Mouse (Mus musculus) adrenal gland, adult (tissue): ENCODE results near the gene Brox.
A peak's percentile ranks its signal among the peaks of the same experiment; 100 is the strongest.
"Not testable (repeated sequence)": the region's sequence is repeated elsewhere in the genome, so short reads cannot be mapped to it uniquely, and the experiment has no call there.

Experiments used
- DNase-seq, 2 experiments: peaks; one replicate each; pipeline ENCODE4 v3.0.0; 2022 to 2023; ENCODE audit warnings: low spot score in 1 of 2; ENCODE audit not compliant: inconsistent age in 2 of 2

Gene Brox

DNA sequence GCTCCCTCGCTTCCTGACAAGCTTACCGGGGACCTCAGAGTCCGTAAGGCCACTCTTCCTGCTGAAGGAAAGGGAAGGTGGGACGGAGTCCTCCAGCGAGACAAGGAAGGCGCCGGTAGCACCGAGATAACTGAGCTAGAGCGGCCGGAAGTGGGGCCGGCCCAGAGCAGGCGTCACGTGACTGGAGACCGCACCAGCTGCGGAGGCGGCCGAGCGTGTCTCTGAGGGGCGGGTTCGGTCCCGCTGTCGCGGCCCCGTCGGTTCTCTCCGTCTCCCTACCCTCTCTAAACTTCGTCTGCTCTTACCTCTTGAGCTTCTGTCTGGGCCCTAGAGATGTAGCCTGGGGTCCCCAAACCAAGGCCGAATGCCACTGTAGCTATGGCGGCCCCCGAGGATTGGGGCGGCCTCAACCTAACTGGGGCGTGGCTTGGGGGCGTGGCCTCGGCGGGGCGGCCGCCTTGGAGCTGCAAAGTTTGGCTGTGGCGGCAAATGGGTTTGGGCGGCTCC, at the start of gene Brox:
Gene Brox (minus strand): TSS at position 393 of the 507 bp plus-strand sequence.
- DNase-seq: peak; percentile 96 to 99

DNA sequence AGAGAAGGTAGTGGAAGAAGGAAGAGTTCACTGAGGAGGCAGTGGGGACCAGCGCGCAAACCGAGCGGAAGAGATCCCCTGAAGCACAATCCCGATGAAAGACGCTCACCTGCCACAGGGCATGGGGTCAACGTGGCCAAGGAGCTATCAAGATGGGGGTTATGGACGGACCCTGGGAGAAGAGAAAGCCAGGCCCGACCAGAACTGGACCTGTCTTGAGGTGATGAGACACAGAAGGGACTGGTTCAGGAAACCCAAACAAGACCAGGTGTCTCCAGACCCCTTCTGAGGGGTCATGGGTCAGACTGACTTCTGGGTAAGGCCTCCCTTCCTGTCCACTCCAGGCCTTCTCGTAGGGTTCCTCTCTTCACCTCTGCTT, 48.7 kb upstream of the Brox start:
- DNase-seq: no peak

DNA sequence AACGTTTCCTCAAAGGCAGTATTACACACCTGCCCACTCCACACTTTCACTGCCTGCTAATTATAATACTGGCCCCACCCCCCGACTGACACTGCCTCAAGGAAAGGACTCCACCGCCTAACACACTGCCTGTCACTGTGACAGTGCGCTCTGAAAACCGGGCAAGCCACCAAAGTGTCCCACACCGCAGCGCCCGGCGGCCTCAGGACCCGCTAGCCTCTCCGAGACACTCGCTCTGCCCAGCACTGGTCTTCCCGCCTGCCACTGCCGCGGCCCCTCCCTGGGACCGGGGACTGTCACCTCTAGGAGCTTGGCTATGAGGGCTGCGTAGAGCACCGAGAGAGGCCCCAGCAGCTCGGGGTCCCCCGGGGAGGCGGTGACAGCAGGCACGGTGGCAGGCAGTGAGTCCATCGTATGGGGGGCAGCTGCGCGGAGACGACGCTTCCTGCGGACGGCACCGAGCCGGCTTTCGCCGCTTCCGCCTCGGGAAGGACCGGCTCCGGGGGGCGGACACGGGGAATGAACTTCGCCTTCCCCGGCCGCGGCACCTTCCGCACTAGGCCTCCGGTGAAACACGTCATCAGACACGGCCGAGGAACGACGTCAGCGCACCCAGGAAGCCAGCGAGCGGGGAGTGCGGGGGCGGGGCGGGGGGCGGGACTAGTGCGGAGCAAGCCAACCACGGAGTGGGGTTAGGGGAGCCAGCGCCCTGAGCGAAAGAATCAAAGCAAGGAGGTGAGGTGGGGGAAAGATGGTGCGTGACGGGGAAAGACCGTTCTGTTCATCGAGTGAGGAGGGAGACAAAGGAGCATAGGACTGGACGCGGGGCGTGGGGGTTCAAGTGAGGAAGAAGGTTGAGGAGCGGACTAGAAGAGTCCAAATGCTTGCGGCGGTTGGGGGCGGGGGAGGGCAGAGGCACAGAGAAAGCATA, 48.1 kb upstream of the Brox start:
- peak; percentile 90 to 95 for DNase-seq

DNA sequence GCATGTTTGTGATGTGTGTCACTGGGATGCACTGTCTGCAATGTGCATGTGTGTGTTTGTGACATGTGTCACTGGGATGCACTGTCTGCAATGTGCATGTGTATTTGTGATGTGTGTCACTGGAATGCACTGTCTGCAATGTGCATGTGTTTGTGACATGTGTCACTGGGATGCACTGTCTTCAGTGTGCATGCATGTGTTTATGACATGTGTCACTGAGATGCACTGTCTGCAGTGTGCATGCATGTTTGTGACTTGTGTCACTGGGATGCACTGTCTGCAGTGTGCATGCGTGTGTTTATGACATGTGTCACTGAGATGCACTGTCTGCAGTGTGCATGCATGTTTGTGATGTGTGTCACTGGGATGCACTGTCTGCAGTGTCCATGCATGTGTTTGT, 45.8 kb upstream of the Brox start:
- not testable (repeated sequence) for DNase-seq

DNA sequence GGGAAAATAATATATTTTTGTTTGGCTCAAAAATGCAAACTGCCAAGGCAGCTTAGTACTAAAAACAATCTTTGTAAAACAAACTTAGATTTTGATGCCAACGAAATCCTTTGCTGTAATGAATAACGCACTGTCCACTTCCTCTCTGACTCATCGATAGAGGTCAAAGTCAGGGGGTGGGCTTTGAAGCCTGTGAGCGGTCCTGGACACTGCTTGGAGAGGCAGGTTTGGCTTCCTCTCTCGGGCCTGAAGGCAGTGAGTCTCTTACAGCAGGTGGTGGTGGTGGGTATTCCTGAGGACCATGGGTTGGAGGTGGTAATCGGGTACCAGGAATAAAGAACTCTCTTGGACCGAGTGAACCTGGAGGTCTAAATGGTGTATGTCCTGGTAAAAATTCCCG, 30.1 kb upstream of the Brox start:
- peak in 1 of 2 experiments; percentile 70 for DNase-seq

DNA sequence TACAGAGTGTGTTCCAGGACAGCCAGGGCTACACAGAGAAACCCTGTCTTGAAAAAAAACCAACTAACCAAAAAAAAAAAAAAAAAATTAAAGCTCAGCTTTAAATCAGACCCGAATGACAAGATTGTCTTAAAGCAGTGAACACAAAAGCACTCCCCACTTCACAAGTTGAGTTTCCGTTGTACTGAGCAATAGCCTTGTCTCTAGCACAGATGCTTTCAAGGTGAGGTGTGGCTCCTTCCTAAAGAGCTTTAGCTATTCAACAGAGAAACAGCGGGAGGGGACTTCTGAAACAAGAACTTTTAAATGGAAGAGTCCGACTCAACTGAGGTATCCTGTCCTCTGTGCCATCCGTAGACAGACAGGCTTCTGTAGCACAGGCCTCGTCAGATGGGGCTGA, 27.4 kb upstream of the Brox start:
- DNase-seq: no peak

DNA sequence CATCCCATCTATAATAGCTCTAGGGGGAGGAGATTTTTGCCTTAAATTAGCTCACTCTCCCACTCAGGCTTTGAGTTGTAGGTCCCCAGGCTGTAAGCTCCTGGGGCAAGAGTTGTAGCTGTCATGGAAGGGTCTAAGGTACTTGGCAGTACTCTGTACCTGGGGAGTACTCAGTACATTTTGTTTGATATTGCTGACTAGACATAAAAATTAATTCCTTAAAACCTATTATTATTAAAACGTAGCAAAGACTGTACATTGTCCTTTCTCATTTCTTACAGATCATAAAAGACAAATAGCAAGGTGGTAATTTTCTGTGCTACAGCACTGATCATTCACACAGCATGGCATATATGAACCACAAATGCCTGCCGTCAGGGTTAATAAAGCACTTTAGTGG, 26.9 kb upstream of the Brox start:
- DNase-seq: no peak

DNA sequence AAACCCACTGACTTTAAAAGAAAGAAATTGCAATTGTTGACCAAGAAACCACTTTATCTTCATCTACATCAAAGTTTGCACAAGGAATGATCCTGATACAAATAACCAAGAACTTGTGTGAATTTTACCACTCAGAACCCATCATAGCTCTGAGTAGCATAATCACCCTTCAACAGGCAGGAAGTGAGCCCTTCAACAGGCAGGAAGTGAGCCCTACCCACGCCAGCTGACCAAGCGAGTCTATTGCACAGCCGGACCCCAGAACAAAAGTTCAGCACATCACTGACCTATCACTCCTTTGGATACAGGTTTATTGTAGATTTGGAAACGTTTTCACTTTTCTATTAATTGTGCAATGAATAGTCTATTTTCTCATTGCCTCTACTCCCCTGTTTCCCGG, 25.4 kb upstream of the Brox start:
- not testable (repeated sequence) for DNase-seq

DNA sequence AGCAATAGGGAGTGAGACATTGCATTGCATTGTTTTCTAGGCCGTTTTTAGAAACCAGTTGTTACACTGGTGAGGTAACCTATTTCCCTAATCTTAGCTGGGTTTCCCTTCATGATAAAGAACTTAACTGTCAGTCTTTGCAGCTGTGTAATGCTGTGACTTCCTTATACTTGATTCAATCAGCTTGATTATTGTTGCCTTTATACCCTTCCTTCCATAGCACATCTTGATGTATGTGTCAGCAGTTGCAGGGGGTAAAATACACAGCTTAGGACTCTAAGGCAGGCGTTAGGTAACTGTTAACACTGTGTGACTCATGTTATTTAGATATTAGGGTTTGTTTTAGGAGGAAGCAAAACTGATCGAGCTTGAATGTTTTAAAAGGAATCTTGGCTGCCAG, 23.6 kb upstream of the Brox start:
- no peak for DNase-seq

DNA sequence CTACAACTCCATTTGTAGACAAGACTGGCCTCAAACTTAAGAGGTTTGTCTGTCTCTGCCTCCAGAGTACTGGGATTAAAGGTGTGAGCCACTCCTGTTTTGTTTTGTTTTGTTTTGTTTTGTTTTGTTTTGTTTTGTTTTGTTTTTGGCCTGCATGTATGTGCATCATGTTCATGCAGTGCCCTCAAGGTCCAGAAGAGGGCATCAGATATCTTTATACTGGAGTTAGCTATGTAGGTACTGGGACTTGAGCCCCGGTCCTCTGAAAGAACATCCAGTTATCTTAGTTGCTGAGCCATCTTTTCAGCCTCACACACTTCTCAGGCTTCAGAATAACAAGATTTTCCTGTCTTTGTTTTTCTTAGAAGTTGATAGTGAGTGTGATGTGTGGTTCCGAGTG, 18.7 kb upstream of the Brox start:
- no peak for DNase-seq

DNA sequence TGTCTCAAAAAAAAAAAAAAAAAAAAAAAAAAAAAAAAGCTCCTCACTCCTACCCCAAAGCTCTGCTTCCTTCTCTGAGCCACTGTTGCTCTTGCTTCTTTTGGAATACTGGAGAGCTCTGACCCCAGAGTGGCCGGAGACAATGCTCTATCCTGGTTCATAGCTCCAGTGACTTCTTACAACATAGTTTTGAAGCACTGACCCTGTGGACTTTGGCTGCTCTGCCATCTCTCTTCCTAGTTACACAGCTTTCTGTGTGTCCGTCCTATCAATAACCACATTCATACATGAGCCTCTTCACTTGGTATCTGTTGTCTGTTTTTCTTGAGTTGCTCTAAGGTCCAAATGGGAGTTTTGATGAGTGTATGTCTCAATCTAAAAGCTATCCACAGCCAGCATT, 15.0 kb upstream of the Brox start:
- DNase-seq: no peak

DNA sequence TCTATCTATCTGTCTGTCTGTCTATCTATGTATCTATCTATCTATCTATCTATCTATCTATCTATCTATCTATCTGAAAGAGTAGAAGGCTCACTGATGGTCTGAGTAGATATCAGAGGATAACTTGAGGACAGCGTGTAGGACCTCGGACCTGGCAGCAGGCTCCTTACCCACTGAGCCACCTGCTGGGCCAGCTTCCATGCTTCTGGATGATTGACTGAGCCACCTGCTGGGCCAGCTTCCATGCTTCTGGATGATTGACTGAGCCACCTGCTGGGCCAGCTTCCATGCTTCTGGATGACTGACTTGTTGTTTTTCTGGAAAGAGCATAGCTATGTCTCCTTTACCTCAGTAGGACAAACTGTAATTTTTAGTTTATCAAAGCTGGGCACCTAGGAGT, 12.5 kb upstream of the Brox start:
- DNase-seq: not testable (repeated sequence)

DNA sequence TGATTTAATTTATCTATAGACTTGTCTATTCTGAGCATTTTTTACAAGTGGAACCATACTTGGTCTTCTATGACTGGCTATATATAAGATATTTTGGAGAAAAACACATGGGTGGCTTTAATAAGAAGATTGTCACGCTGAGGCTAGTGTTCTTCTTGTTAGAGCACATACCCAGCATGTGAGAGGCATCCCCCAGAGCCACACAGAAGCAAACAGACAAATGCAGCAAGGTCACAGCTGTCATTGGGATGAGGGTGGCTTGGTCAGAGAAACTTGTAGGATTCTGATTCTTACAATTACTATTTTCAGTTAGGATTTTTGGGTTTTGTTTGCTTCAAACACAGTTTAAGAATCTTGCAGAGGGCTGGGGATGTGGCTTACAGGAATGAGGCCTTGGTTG, 11.4 kb upstream of the Brox start:
- no peak for DNase-seq

DNA sequence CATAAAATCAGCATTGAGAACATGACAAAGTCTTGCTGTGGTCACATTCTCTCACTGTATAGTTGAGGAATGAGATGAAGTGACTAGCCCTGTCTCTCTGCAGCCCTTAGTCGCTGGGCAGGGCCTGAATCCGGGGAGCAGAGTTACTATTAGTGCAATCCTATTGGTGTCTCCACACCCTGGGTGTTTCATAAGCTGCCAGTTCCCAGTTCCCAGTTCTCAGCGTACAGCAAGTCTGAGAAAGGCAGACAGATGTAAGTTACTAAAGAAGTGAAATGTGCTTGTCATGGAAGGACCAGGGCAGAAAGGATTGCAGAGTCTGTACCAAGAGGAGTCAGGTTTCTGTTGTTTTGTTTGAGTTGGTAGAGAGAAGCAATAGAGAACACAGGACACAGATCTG, 10.5 kb upstream of the Brox start:
- DNase-seq: no peak

DNA sequence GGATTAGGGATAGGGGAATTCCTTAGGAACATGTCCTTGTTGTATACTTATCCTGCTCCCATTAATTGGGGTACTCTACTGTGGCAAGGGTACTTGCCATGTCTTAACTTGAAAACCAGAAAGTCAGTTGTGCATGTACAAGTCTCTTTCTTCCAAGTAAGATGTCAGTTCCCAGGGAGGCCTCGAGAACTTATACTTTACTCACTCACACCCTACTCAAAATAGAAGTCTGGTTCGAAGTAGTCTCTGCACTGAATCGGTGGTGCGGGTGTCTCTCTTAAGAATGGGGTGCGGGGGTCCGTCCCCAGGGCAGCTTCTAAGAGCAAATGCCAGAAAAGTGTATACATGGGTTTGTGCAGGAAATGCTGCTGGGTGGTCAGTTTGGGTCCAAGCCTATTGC, 2.1 kb upstream of the Brox start:
- peak; percentile 91 to 100 for DNase-seq

DNA sequence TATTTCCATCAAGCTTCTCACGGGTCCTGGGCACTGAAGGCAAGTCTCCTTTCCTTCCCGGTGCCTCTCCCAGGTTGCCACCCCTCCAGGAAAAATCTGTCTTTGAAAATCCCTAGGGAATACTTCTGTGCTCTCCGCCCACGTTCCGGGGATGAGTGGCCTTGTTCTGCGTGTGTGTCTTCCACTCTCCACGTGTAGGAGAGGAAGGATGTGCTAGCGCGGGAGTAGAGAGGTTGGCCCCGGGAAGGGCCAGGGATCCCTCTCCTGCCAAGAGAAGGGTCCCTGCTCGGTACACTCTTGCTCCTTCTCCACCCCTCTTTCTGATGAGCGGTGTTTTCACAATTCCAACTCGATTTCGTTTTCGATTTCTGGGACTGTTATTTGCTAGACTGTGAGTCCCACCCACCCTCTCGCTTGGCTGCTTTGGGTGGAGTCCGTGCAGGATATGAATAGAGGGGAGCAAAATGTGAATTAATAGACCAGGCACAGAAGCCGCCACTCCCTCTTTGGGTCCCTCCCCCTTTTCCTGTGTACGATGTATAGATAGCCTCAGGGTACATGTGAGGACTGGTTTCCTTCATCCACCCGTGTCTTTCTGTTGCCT, 919 bp upstream of the Brox start:
- peak; percentile 50 to 79 for DNase-seq

DNA sequence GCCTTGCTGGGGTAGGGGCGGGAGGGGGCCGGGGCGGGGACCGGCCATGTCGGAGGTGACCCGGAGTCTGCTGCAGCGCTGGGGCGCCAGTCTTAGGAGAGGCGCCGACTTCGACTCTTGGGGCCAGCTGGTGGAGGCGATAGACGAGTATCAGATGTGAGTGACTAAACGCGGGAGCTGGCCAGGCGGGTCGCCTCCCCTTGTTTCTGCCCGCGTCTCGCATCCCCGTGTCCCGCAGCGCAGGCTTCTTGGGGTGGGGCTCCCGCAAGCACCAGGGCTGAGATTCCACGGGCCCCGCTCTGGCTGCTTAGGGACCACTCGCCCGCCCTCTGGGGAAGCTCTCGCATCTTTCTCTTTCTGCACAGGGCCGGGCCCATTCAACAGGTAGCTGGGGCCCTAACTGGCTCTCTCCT, 410 bp upstream of the Brox start:
- no peak for DNase-seq

DNA sequence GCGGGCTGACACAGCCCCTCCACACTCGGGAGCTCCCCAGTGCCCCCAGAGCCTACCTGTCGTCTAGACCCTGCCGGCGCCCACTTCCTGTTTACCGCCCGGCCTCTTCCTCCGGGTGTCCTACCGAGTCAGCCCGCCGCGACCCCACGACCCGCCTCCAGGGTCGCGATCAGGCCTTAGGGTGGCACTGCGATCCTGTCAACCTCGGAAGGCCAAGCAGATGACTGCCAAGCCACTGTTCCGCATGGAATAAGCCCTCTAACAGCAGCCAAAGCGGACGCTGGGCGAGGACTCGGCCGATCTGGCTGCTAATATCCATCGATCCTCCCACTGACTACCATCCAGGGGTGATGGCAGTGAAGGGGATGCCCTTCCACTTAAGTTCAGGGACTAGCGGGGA, 604 bp downstream of the Brox start, which contains the start of gene Aida:
Gene Aida (plus strand): TSS at position 126 of the 400 bp plus-strand sequence.
- DNase-seq: no peak

DNA sequence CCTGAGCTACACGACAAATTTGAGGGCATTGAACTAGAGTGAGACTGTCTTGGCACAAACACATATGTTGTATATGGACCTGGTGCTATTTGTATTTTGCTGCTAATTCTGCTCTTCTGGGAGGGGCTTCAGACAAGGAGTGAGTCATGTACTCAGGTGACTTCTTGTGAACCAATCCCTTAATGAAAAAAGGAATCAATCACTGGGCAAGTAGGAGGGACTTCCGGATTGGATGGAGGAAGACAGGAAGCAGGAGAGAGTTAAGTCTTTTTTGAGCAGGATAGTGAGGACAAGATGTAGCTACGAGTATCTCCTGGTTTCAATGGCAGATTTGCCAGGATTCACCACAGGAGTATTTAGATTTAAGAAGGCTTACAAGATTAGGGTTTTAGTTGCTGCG, 7.5 kb downstream of the Brox start:
- no peak for DNase-seq

DNA sequence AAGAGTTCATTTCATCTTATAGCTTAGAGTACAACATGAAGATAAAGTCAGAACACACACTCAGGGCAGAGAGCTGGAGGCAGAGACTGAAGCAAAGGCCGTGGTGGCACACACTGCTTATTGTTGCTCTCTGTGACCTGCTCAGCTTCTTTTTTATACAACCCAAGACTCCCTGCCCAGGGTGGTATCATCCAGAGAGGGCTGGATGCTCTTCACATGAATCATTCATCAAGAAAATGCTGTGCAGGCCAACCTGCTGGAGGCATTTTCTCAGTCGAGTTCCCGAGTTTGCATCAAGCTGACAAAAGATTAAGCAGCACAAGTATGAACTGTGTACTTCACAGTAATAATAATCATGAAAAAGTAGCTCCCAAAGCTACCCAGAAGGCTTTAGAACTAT, 8.7 kb downstream of the Brox start:
- DNase-seq: no peak

DNA sequence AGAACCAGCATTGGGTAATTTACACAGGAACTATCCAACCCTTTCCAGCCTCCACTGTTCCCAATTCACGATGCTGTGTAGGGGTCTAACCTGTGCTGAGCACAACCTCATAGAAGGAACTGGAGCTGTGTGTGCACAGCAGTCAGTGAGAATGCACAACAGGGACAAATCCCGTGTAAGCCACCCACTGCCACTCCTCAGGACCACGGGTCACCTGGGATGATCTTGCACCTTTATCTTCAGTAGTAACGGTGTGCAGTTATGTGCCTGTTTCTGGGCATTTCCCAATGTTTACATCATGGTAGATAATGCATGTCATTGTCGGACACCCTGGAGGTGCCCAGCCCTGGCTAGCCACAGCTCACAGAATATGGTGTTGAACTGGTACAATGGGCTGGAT, 21.3 kb downstream of the Brox start:
- no peak for DNase-seq

DNA sequence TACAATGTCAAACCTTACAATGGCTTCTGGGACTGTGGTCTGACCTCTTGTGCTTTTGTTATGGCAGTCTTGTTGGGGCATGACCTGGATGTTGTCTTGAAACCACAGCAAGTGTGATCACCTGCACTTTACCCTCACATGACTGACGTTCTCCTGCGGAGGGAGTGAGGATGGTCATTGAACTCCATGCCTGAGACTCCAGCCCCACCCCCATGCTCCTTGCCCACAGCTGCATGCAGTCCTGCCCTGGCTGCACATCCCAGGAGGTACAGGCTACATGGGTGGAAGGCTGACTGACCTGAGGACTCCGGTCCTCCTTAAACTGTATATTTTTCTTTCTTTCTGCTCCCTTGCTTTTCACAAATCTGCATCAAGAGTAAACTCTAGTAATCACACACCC, 22.7 kb downstream of the Brox start:
- no peak for DNase-seq
